Comparison of ENCODE assay signal across 8 mouse cellular contexts in the genomic region with DNA sequence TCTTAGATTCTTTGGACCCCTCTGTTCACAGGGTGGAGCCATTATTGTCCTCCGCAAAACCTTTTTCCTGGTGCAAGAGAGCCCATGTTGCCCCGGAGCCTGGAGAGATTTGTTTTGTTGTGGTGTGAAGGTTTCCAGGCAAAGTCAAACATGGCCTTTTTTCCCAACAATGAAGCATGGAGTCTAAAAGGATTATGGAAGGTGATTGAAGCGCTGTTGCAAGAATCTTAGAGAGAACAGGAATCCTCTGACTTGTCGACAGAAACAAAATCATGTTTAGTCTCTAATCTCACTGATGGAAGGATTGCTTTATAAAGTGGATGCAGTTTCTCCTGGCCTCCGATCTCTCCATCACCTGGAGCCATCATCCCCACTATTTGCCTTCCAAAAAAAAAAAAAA. TPM values are rescaled to one million over a fixed set of nuclear protein-coding genes. Genes with fewer than 3 reads are reported as not detected.
DNase-seq lines count a peak whose midpoint lies in the region; ATAC-seq and TF ChIP-seq lines count a peak whose summit lies in the region.

TSS of gene Syne1 (minus strand) at position 101 of the 400 bp plus-strand sequence.

- no peak for TF ChIP-seq CTCF in spleen, adult 2 months (IDR thresholded peaks at IDR 0.05; ENCODE audit: extremely low read depth, insufficient read depth, insufficient read length, insufficient replicate concordance)
- TF ChIP-seq CTCF in olfactory bulb, adult 2 months (IDR thresholded peaks at IDR 0.05; ENCODE audit: insufficient read depth, low read depth, low read length), result no peak

- intact Hi-C loops in heart, postnatal 25 days (cut with DNase I), result loop anchor here (5.0 to 10.0 kb wide), 4 partner anchors 41 to 237 kb away; partner anchors contain the start of gene Myct1

- peak within 1 kb of the TSS; percentile 40 for H3K4me3 ChIP-seq in spleen, adult 2 months (ENCODE audit: extremely low read depth, insufficient read depth, insufficient read length)
- peak within 1 kb of the TSS; percentile 51 for H3K4me3 ChIP-seq in limb, embryonic 13.5 days
- H3K4me3 ChIP-seq in olfactory bulb, adult 2 months (ENCODE audit: insufficient read depth, low read depth, low read length), result peak within 1 kb of the TSS; percentile 86

- H3K4me2 ChIP-seq in limb, embryonic 13.5 days (replicated peaks), result peak within 1 kb of the TSS; percentile 93

- no peaks in the 10 kb centered on the region for H3K36me3 ChIP-seq in spleen, adult 2 months (ENCODE audit: control insufficient read depth, insufficient read depth, low read length)
- no peaks in the 10 kb centered on the region for H3K36me3 ChIP-seq in limb, embryonic 13.5 days

- H3K4me1 ChIP-seq in spleen, adult 2 months (ENCODE audit: control insufficient read depth, insufficient read depth, insufficient read length), result peaks cover 4% of the 10 kb centered on the region; the same call in 1 of the 2 replicates
- peaks cover 10% of the 10 kb centered on the region for H3K4me1 ChIP-seq in limb, embryonic 13.5 days
- peaks cover 17% of the 10 kb centered on the region for H3K4me1 ChIP-seq in olfactory bulb, adult 2 months (ENCODE audit: control insufficient read depth, insufficient read depth, low read length)

- H3K27ac ChIP-seq in spleen, adult 2 months (ENCODE audit: insufficient read depth, low read length), result no peak within 1 kb of the TSS
- H3K27ac ChIP-seq in limb, embryonic 13.5 days, result no peak within 1 kb of the TSS
- peak within 1 kb of the TSS; percentile 93 for H3K27ac ChIP-seq in olfactory bulb, adult 2 months (ENCODE audit: insufficient read depth, low read depth, low read length)

- H3K9ac ChIP-seq in limb, embryonic 13.5 days, result peak within 1 kb of the TSS; percentile 62

- no peak for TF ChIP-seq POLR2A in spleen, adult 2 months (IDR thresholded peaks at IDR 0.05; ENCODE audit: low read depth, low read length)
- no peak for TF ChIP-seq POLR2A in olfactory bulb, adult 2 months (IDR thresholded peaks at IDR 0.05; ENCODE audit: insufficient read depth, low read depth, low read length)

- no peaks in the 10 kb centered on the region for H3K9me3 ChIP-seq in limb, embryonic 13.5 days

- ATAC-seq in erythroid progenitor cell, adult 5-6 weeks (replicated peaks; ENCODE audit: low FRiP score, poor library complexity, severe bottlenecking), result no peak
- no peak for ATAC-seq in limb, embryonic 13.5 days (ENCODE audit: low FRiP score, low read depth)

- H3K27me3 ChIP-seq in spleen, adult 2 months (ENCODE audit: control insufficient read depth, insufficient read depth, low read length), result no peaks in the 10 kb centered on the region
- H3K27me3 ChIP-seq in limb, embryonic 13.5 days, result peaks cover 25% of the 10 kb centered on the region

- DNase-seq in spleen, adult 2 months (ENCODE audit: low read depth in 1 of 2, low spot score in 2 of 2), result no peak
- no peak for DNase-seq in spleen, postnatal 14 days (ENCODE audit: low spot score in 2 of 2)
- DNase-seq in heart, postnatal 25 days (ENCODE audit: low spot score), result no peak
- DNase-seq in adipocyte (ENCODE audit: low spot score), result no peak
- DNase-seq in right cerebral cortex, adult 18-20 months, result no peak

- 91% methylated on average over 5 of the region's 5 CpGs for WGBS in spleen, adult 2 months
- 76% methylated on average over 5 of the region's 5 CpGs for WGBS in limb, embryonic 13.5 days
- WGBS in olfactory bulb, adult 2 months, result 88% methylated on average over 5 of the region's 5 CpGs

RNA-seq across cellular contexts. Expression of gene Syne1, which starts in this region (rescaled TPM):
- polyA plus RNA-seq in spleen, adult 2 months (2012; rRNA removed), result 12.3 and 13.6 TPM in 2 replicates
- total RNA-seq in erythroid progenitor cell, adult 5-6 weeks (2015; ENCODE audit: low replicate concordance), result 36.0 and 48.3 TPM in 2 replicates
- 44.3 and 49.8 TPM in 2 replicates for total RNA-seq in erythroid progenitor cell, adult 5-6 weeks (2017; ENCODE audit: low replicate concordance)
- total RNA-seq in heart, postnatal 25 days (2021), result 10 to 100 TPM; 63.2 to 70.1 TPM
- 6.4 and 6.5 TPM in 2 replicates for polyA plus RNA-seq in limb, embryonic 13.5 days (2015; fragmentation: Nextera tagmentation; extraction: Ambion mirVana)
- 78.3 and 140 TPM in 2 replicates for polyA plus RNA-seq in olfactory bulb, adult 2 months (2012; ENCODE audit: insufficient read depth, insufficient read length, low replicate concordance, missing spikeins)
